Mouse (Mus musculus) bone marrow, adult 2 months (tissue): ENCODE results near the gene Dcaf11.

Source experiments
- CTCF ChIP-seq: fragments of 200-500 bp; IDR thresholded peaks from 2 replicates; pipeline ENCODE4 v1.5.1; 2011; ENCODE audit warnings: low read length, control low read depth; ENCODE audit not compliant: control insufficient read depth, insufficient read depth
- POLR2A ChIP-seq: fragments of 200-500 bp; IDR thresholded peaks from 2 replicates; pipeline ENCODE4 v1.6.1; 2011; ENCODE audit warnings: low read depth, mild to moderate bottlenecking, control low read depth, low read length, borderline replicate concordance; ENCODE audit not compliant: control insufficient read depth

DNA sequence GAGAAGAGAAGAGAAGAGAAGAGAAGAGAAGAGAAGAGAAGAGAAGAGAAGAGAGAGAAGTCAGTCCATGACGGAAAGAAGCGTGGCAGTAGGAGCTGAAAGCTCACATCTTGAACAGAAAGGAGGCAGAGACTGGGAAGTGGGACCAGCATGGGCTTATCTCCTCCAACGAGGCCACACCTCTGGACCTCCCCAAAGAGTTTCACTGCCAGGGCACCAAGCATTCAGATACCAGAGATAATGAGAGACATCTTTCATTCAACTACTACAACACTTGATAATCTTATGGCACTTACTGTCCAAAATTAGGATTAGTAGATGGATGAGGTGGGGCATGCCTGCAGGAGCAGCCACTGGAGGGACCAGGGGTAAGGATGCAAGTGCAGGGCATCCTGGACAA, 4.0 kb upstream of the Dcaf11 start:
- no peak for TF ChIP-seq POLR2A
- TF ChIP-seq CTCF: no peak
